Mouse (Mus musculus) erythroblast, embryonic 14.5 days (primary cell): ENCODE measurements around the gene Glrx.
"Not testable (repeated sequence)": the region's sequence is repeated elsewhere in the genome, so short reads cannot be mapped to it uniquely, and the experiment has no call there.

ENCODE experiments used
- GATA1 ChIP-seq: IDR thresholded peaks from 2 replicates; pipeline ENCODE4 v1.6.1; 2012; ENCODE audit warnings: low read length, inconsistent platforms, mixed read lengths
- TAL1 ChIP-seq: IDR thresholded peaks from 3 replicates; pipeline ENCODE4 v1.6.1; 2012; ENCODE audit warnings: low read length, inconsistent platforms, mixed read lengths

- not testable (repeated sequence) for TF ChIP-seq TAL1, GATA1
Observed at GRCm38 (mm10) chr13:75876188-75876587, 36.5 kb downstream of the Glrx start.
